Comparison of ENCODE assay signal across 23 mouse cellular contexts in genomic region chr13:29092166-29092565, GRCm38 (mm10).
"Had no signal": no experiment of that assay in that cellular context is flagged by ENCODE, and none has a peak within 500 bp of the region (broad histone marks: within the 10 kb centered on the region; RNA-seq: fewer than 3 reads in every experiment).

No protein-coding gene starts in this region.

- H3K4me1 ChIP-seq: heart, embryonic 13.5 days; heart, embryonic 15.5 days; hindbrain, embryonic 13.5 days; hindbrain, embryonic 15.5 days; limb, embryonic 15.5 days; liver, embryonic 12.5 days had no signal

- ATAC-seq: forebrain, postnatal 0 days; hindbrain, postnatal 0 days; liver, embryonic 12.5 days had no signal

- H3K27ac ChIP-seq: heart, adult 2 months; heart, embryonic 13.5 days; heart, embryonic 15.5 days; hindbrain, embryonic 13.5 days; hindbrain, embryonic 15.5 days; hindbrain, postnatal 0 days; limb, embryonic 13.5 days; limb, embryonic 15.5 days; liver, embryonic 12.5 days had no signal

- H3K36me3 ChIP-seq: heart, embryonic 13.5 days; heart, embryonic 15.5 days; hindbrain, embryonic 13.5 days; hindbrain, embryonic 15.5 days; limb, embryonic 13.5 days; limb, embryonic 15.5 days; liver, embryonic 12.5 days had no signal

- H3K9ac ChIP-seq: forebrain, postnatal 0 days; heart, embryonic 13.5 days; heart, embryonic 15.5 days; hindbrain, embryonic 13.5 days; hindbrain, embryonic 15.5 days; limb, embryonic 13.5 days; limb, embryonic 15.5 days; liver, embryonic 12.5 days had no signal

- H3K4me3 ChIP-seq: heart, adult 2 months; heart, embryonic 13.5 days; heart, embryonic 15.5 days; hindbrain, embryonic 13.5 days; hindbrain, embryonic 15.5 days; limb, embryonic 13.5 days; limb, embryonic 15.5 days; liver, embryonic 12.5 days had no signal

- H3K4me2 ChIP-seq: heart, embryonic 11.5 days; heart, embryonic 13.5 days; heart, embryonic 15.5 days; hindbrain, embryonic 13.5 days; hindbrain, embryonic 15.5 days; limb, embryonic 13.5 days; limb, embryonic 15.5 days; liver, embryonic 12.5 days had no signal

- DNase-seq: forebrain, postnatal 0 days; gastrocnemius, postnatal 14 days; gastrocnemius, postnatal 36 days; heart, adult 11 months; heart, adult 2 months; heart, postnatal 14 days; heart, postnatal 36 days; kidney, adult 18-20 months; kidney, adult 8-10 months; kidney, postnatal 10 days; kidney, postnatal 25 days; kidney, postnatal 4 days; layer of hippocampus, adult 9-11 months; layer of hippocampus, postnatal 36 days had no signal

- H3K9me3 ChIP-seq: heart, embryonic 15.5 days; hindbrain, embryonic 15.5 days; limb, embryonic 13.5 days; limb, embryonic 15.5 days; liver, embryonic 12.5 days had no signal

- H3K27me3 ChIP-seq: heart, embryonic 13.5 days; heart, embryonic 15.5 days; hindbrain, embryonic 13.5 days; hindbrain, embryonic 15.5 days; limb, embryonic 13.5 days; limb, embryonic 15.5 days; liver, embryonic 12.5 days had no signal
